Comparison of ENCODE assay signal across 8 mouse cellular contexts in the genomic region with DNA sequence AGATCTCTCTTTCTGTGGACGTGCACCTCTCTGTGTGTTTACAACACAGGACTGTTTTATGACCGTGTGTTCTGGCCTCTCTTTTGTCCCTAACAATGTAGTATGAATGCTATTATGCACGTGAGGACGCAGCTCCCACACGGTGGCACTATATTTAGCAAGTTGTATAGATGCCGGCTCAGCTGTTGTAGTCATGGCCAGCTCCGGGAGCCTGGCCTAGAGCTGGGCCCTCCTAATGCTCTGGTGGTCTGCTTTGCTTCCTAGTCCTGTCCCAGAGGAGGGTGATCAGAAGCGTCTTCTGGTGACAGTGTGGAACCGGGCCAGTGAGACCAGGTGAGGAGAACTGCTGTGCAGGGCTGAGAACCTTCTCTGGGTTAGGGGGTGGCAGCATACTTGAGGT. TPM values are rescaled to one million over a fixed set of nuclear protein-coding genes. Genes with fewer than 3 reads are reported as not detected.
DNase-seq lines count a peak whose midpoint lies in the region; ATAC-seq and TF ChIP-seq lines count a peak whose summit lies in the region.

No protein-coding gene starts in this region.

- peak; percentile 66 for DNase-seq in brain, embryonic 14.5 days (ENCODE audit: low read depth)
- no peak for DNase-seq in forebrain, embryonic 11.5 days (ENCODE audit: low spot score)
- DNase-seq in c-Kit-positive CD71-positive TER-119-positive erythroid progenitor cells, embryonic 14.5 days (ENCODE audit: low spot score), result no peak
- DNase-seq in cerebellum, adult 18-20 months, result no peak

- H3K27me3 ChIP-seq in heart, embryonic 16.5 days (ENCODE audit: control insufficient read depth, insufficient read depth, low read length), result peaks cover 17% of the 10 kb centered on the region
- peaks cover 61% of the 10 kb centered on the region for H3K27me3 ChIP-seq in heart, embryonic 11.5 days (ENCODE audit: control insufficient read depth, insufficient read depth, low read length)
- no peaks in the 10 kb centered on the region for H3K27me3 ChIP-seq in forebrain, embryonic 11.5 days (ENCODE audit: control insufficient read depth, insufficient read depth, low read length)
- H3K27me3 ChIP-seq in limb, embryonic 12.5 days, result no peaks in the 10 kb centered on the region

- H3K9me3 ChIP-seq in heart, embryonic 16.5 days (replicated peaks; ENCODE audit: control insufficient read depth, low read length), result no peaks in the 10 kb centered on the region
- H3K9me3 ChIP-seq in heart, embryonic 11.5 days (replicated peaks; ENCODE audit: control insufficient read depth, low read length), result no peaks in the 10 kb centered on the region
- H3K9me3 ChIP-seq in forebrain, embryonic 11.5 days (ENCODE audit: control insufficient read depth, low read length), result no peaks in the 10 kb centered on the region
- no peaks in the 10 kb centered on the region for H3K9me3 ChIP-seq in limb, embryonic 12.5 days

- H3K36me3 ChIP-seq in heart, embryonic 16.5 days (ENCODE audit: control insufficient read depth, insufficient read depth), result no peaks in the 10 kb centered on the region
- no peaks in the 10 kb centered on the region for H3K36me3 ChIP-seq in heart, embryonic 11.5 days (ENCODE audit: control insufficient read depth, insufficient read depth, low read length)
- no peaks in the 10 kb centered on the region for H3K36me3 ChIP-seq in forebrain, embryonic 11.5 days (ENCODE audit: control insufficient read depth, insufficient read depth, low read length)
- H3K36me3 ChIP-seq in limb, embryonic 12.5 days, result no peaks in the 10 kb centered on the region

- peak overlapping the region; percentile 14; the same call in 1 of the 2 replicates for H3K9ac ChIP-seq in heart, embryonic 16.5 days (ENCODE audit: low read length)
- H3K9ac ChIP-seq in heart, embryonic 11.5 days (ENCODE audit: low read depth, low read length), result no peak overlapping the region
- no peak overlapping the region for H3K9ac ChIP-seq in forebrain, embryonic 11.5 days (ENCODE audit: low read length)
- no peak overlapping the region for H3K9ac ChIP-seq in limb, embryonic 12.5 days (replicated peaks)

- no peak for TF ChIP-seq POLR2A in brain, embryonic 14.5 days (IDR thresholded peaks at IDR 0.05; ENCODE audit: borderline replicate concordance, extremely low read depth, insufficient read depth, insufficient read length, poor library complexity, severe bottlenecking)

- H3K4me3 ChIP-seq in heart, embryonic 16.5 days (ENCODE audit: low read length), result no peak overlapping the region
- H3K4me3 ChIP-seq in heart, embryonic 11.5 days (ENCODE audit: low read depth, low read length), result no peak overlapping the region
- H3K4me3 ChIP-seq in forebrain, embryonic 11.5 days (ENCODE audit: low read depth, low read length), result no peak overlapping the region
- no peak overlapping the region for H3K4me3 ChIP-seq in limb, embryonic 12.5 days (replicated peaks)

- H3K4me2 ChIP-seq in heart, embryonic 16.5 days (ENCODE audit: low read depth, low read length), result no peak overlapping the region
- H3K4me2 ChIP-seq in heart, embryonic 11.5 days, result no peak overlapping the region
- no peak overlapping the region for H3K4me2 ChIP-seq in forebrain, embryonic 11.5 days (ENCODE audit: low read depth, low read length, severe bottlenecking)
- no peak overlapping the region for H3K4me2 ChIP-seq in limb, embryonic 12.5 days

- peak; percentile 53; the same call in 1 of the 2 replicates for ATAC-seq in heart, embryonic 16.5 days (replicated peaks; ENCODE audit: extremely low read depth, insufficient read depth, low FRiP score)
- no peak; the same call in 1 of the 2 replicates for ATAC-seq in heart, embryonic 11.5 days (replicated peaks; ENCODE audit: insufficient number of reproducible peaks, low FRiP score, low TSS enrichment)
- ATAC-seq in forebrain, embryonic 11.5 days (replicated peaks; ENCODE audit: low FRiP score), result 0 out of 2 replicates have a peak, but pooled peaks have one; percentile 26
- ATAC-seq in limb, embryonic 12.5 days (ENCODE audit: insufficient number of reproducible peaks, insufficient read depth, low FRiP score, low TSS enrichment, low read depth), result peak; percentile 67; the same call in 1 of the 2 replicates
- no peak for ATAC-seq in granulocyte monocyte progenitor cell, adult 5-6 weeks (replicated peaks; ENCODE audit: poor library complexity, severe bottlenecking)

- peaks cover 21% of the 10 kb centered on the region for H3K4me1 ChIP-seq in heart, embryonic 16.5 days (ENCODE audit: control insufficient read depth, insufficient read depth, low read length)
- peaks cover 18% of the 10 kb centered on the region for H3K4me1 ChIP-seq in heart, embryonic 11.5 days (ENCODE audit: control insufficient read depth, insufficient read depth, low read length)
- peaks cover 12% of the 10 kb centered on the region; the same call in 1 of the 2 replicates for H3K4me1 ChIP-seq in forebrain, embryonic 11.5 days (replicated peaks; ENCODE audit: control insufficient read depth, insufficient read depth, low read length)
- peaks cover 40% of the 10 kb centered on the region for H3K4me1 ChIP-seq in limb, embryonic 12.5 days (replicated peaks)

- 22% methylated on average over 9 of the region's 9 CpGs for WGBS in heart, embryonic 16.5 days
- WGBS in heart, embryonic 11.5 days (ENCODE audit: insufficient replicate concordance), result 39% methylated on average over 9 of the region's 9 CpGs
- WGBS in forebrain, embryonic 11.5 days, result 61% methylated on average over 9 of the region's 9 CpGs
- 50% methylated on average over 9 of the region's 9 CpGs for WGBS in limb, embryonic 12.5 days

- peak; percentile 30; the same call in 1 of the 2 replicates for TF ChIP-seq CTCF in brain, embryonic 14.5 days (IDR thresholded peaks at IDR 0.05; ENCODE audit: borderline replicate concordance, extremely low read depth, insufficient read depth, insufficient read length)

- H3K27ac ChIP-seq in heart, embryonic 16.5 days (ENCODE audit: low read length), result peak overlapping the region; percentile 11
- H3K27ac ChIP-seq in heart, embryonic 11.5 days (ENCODE audit: low read depth, low read length), result no peak overlapping the region
- no peak overlapping the region for H3K27ac ChIP-seq in forebrain, embryonic 11.5 days (ENCODE audit: low read depth, low read length)
- peak overlapping the region; percentile 12; the same call in 1 of the 2 replicates for H3K27ac ChIP-seq in limb, embryonic 12.5 days

RNA-seq across cellular contexts. Expression of a gene that starts 47.7 kb away (rescaled TPM):
- polyA plus RNA-seq in heart, embryonic 16.5 days (2015; fragmentation: Nextera tagmentation; extraction: Ambion mirVana), result 62.8 and 63.1 TPM in 2 replicates
- polyA plus RNA-seq in heart, embryonic 11.5 days (2014; fragmentation: Nextera tagmentation; extraction: Ambion mirVana), result 49.8 and 54.3 TPM in 2 replicates
- 68.8 and 92.5 TPM in 2 replicates for polyA plus RNA-seq in brain, embryonic 14.5 days (2012; rRNA removed)
- polyA plus RNA-seq in forebrain, embryonic 11.5 days (2014; fragmentation: Nextera tagmentation; extraction: Ambion mirVana), result 33.6 and 39.7 TPM in 2 replicates
- 38.7 and 43.3 TPM in 2 replicates for polyA plus RNA-seq in limb, embryonic 12.5 days (2016; fragmentation: Nextera tagmentation; extraction: Ambion mirVana)
- total RNA-seq in granulocyte monocyte progenitor cell, adult 5-6 weeks (2014; fragmentation: Nextera tagmentation), result 6.5 and 17.4 TPM in 2 replicates
- total RNA-seq in granulocyte monocyte progenitor cell, adult 5-6 weeks (2017), result 5.2 and 11.3 TPM in 2 replicates

Comparison
In these comparisons a context has a peak if more than half of its experiments do, and no peak if none do; other contexts are left out.
1. ATAC-seq: peak in heart, embryonic 16.5 days (single experiment), forebrain, embryonic 11.5 days (single experiment) and limb, embryonic 12.5 days (single experiment); none in heart, embryonic 11.5 days (single experiment) and granulocyte monocyte progenitor cell, adult 5-6 weeks (single experiment).
2. H3K27ac ChIP-seq: peak in heart, embryonic 16.5 days (single experiment) and limb, embryonic 12.5 days (single experiment); none in heart, embryonic 11.5 days (single experiment) and forebrain, embryonic 11.5 days (single experiment).